Mouse (Mus musculus) thymus, adult 2 months (tissue): ENCODE results near the gene Gm10959. TPM values are rescaled to one million over a fixed set of nuclear protein-coding genes. Genes with fewer than 3 reads are reported as not detected.

ENCODE experiments used
- DNase-seq: peaks from one replicate; pipeline ENCODE4 v3.0.0; 2021
- H3K27ac ChIP-seq: fragments of 200-500 bp; 2 replicates; pipeline ENCODE4 v1.5.1; 2012; ENCODE audit warnings: low read length, control low read depth; ENCODE audit not compliant: control insufficient read depth, insufficient read depth
- H3K27me3 ChIP-seq: fragments of 200-500 bp; 2 replicates; pipeline ENCODE4 v1.6.1; 2012; ENCODE audit warnings: mild to moderate bottlenecking, low read length, moderate library complexity, mixed read lengths; ENCODE audit not compliant: control insufficient read depth, insufficient read depth
- H3K36me3 ChIP-seq: fragments of 200-500 bp; 2 replicates; pipeline ENCODE4 v1.6.1; 2012; ENCODE audit warnings: mild to moderate bottlenecking, low read length, moderate library complexity; ENCODE audit not compliant: control insufficient read depth, insufficient read depth
- H3K4me1 ChIP-seq: fragments of 200-500 bp; replicated peaks from 2 replicates; pipeline ENCODE4 v1.6.1; 2012; ENCODE audit warnings: low read length; ENCODE audit not compliant: control insufficient read depth, insufficient read depth
- H3K4me3 ChIP-seq: fragments of 200-500 bp; 2 replicates; pipeline ENCODE4 v1.5.1; 2012; ENCODE audit warnings: mild to moderate bottlenecking, low read length, control low read depth, moderate library complexity; ENCODE audit not compliant: control insufficient read depth, insufficient read depth
- CTCF ChIP-seq: fragments of 200-500 bp; IDR thresholded peaks from 2 replicates; pipeline ENCODE4 v1.5.1; 2012; ENCODE audit warnings: mild to moderate bottlenecking, control low read depth, low read length, moderate library complexity, borderline replicate concordance; ENCODE audit not compliant: control insufficient read depth, poor library complexity, insufficient read depth; ENCODE audit errors: extremely low read depth
- POLR2A ChIP-seq: fragments of 200-500 bp; IDR thresholded peaks from 2 replicates; pipeline ENCODE4 v1.6.1; 2012; ENCODE audit warnings: mild to moderate bottlenecking, low read length, control low read depth, moderate library complexity; ENCODE audit not compliant: control insufficient read depth, poor library complexity, insufficient read depth; ENCODE audit errors: extremely low read depth
- WGBS: fragments of 180-500 bp; shearing (Covaris S2); methylation state at CpG from one replicate; pipeline ENCODE4 v1.1.7; 2018; 5-methylcytosine and 5-hydroxymethylcytosine counted together
- polyA plus RNA-seq: library from polyadenylated mRNA; depleted of rRNA; stranded (reverse); fragments of >200 nt; gene quantifications from 2 replicates; pipeline ENCODE4 v1.2.3, GENCODE M21; 2012; rRNA removed

Gene Gm10959
- polyA plus RNA-seq, 1 experiment, result not detected

GRCm38 (mm10) chr3:122871596-122871995 is 47.6 kb downstream of the Gm10959 start:
- no peak overlapping the region for H3K27ac ChIP-seq
- WGBS, result 84% methylated on average over 1 of the region's 1 CpGs
- no peak overlapping the region for H3K4me3 ChIP-seq
- no peaks in the 10 kb centered on the region for H3K4me1 ChIP-seq
- no peak for DNase-seq
- no peak for TF ChIP-seq POLR2A
- no peak for TF ChIP-seq CTCF
- no peaks in the 10 kb centered on the region for H3K36me3 ChIP-seq
- H3K27me3 ChIP-seq, result no peaks in the 10 kb centered on the region

- no peak for DNase-seq
- Histone ChIP-seq H3K27me3 (no peaks in the 10 kb centered on the region), H3K27ac (no peak overlapping the region), H3K4me3 (no peak overlapping the region), H3K4me1 (no peaks in the 10 kb centered on the region), H3K36me3 (no peaks in the 10 kb centered on the region)
- TF ChIP-seq CTCF, result no peak
- TF ChIP-seq POLR2A, result no peak
- WGBS, result 100% methylated on average over 1 of the region's 1 CpGs
Observed at GRCm38 (mm10) chr3:122868270-122868669, 50.9 kb downstream of the Gm10959 start.

DNA sequence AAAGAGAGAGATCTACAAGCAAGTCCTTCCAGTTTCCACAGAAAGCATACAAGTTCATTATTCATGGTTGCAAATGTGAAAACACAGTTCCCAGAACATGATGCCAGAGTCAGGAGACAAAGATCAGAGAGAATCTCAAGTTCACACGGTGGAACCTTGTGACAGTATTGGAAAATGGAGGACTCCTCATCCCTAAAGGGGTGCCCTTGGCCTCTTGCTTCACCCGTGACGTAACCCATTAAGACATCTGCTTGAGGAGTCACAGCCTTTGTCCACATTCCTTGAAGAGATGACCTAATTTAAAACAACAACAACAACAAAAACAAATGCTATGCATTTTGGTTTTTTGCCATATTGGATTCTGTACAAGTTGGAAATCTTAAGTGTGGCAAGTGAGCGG is 54.1 kb downstream of the Gm10959 start:
- WGBS, result 95% methylated on average over 4 of the region's 4 CpGs
- Histone ChIP-seq H3K27ac (no peak overlapping the region), H3K36me3 (no peaks in the 10 kb centered on the region), H3K27me3 (no peaks in the 10 kb centered on the region), H3K4me1 (no peaks in the 10 kb centered on the region), H3K4me3 (no peak overlapping the region)
- no peak for TF ChIP-seq CTCF
- TF ChIP-seq POLR2A, result no peak
- no peak for DNase-seq

Other genes starting within 250 kb of the Gm10959 start
- gene Pde5a, start 190.4 kb downstream of the Gm10959 start, polyA plus RNA-seq, result 2.6 and 3.6 TPM in 2 replicates
- 0.18 TPM in 1 of 2 replicates, not detected in the other for gene Fabp2, start 24.3 kb downstream of the Gm10959 start, polyA plus RNA-seq
- 27.1 and 35.8 TPM in 2 replicates for gene 1810037I17Rik, start 4.8 kb upstream of the Gm10959 start, polyA plus RNA-seq
- 1.4 and 2.3 TPM in 2 replicates for gene Usp53, start 65.2 kb upstream of the Gm10959 start, polyA plus RNA-seq
- gene Myoz2, start 115.7 kb upstream of the Gm10959 start, polyA plus RNA-seq, result 1.5 and 13.5 TPM in 2 replicates